ENCODE assay signal across 19 mouse cellular contexts in genomic region chr12:108149764-108150163, GRCm38 (mm10). TPM values are rescaled to one million over a fixed set of nuclear protein-coding genes. Genes with fewer than 3 reads are reported as not detected.
DNase-seq lines count a peak whose midpoint lies in the region; ATAC-seq and TF ChIP-seq lines count a peak whose summit lies in the region.
"Had no signal": no experiment of that assay in that cellular context is flagged by ENCODE, and none has a peak within 500 bp of the region (broad histone marks: within the 10 kb centered on the region; RNA-seq: fewer than 3 reads in every experiment).

No protein-coding gene starts in this region.

- H3K27ac ChIP-seq in kidney, postnatal 0 days: no peak overlapping the region
- H3K27ac ChIP-seq in cortical plate, adult 2 months (ENCODE audit: insufficient read depth, low read length): no peak overlapping the region
- H3K27ac ChIP-seq: heart, embryonic 13.5 days; limb, embryonic 10.5 days; liver, embryonic 13.5 days; macrophage; neural tube, embryonic 13.5 days; stomach, embryonic 15.5 days had no signal

- H3K36me3 ChIP-seq in kidney, postnatal 0 days (ENCODE audit: insufficient read depth, low read length): peaks cover 26% of the 10 kb centered on the region

- peak; percentile 53 for TF ChIP-seq CTCF in kidney, postnatal 0 days (IDR thresholded peaks at IDR 0.05; ENCODE audit: low read depth)
- 0 out of 2 replicates have a peak, but pooled peaks have one; percentile 7 for TF ChIP-seq CTCF in cortical plate, adult 2 months (IDR thresholded peaks at IDR 0.05; ENCODE audit: extremely low read depth, insufficient read depth, low read length)

- no peak for ATAC-seq in CD4-positive, CD25-positive, alpha-beta regulatory T cell, adult 4 months
- ATAC-seq in kidney, postnatal 0 days (replicated peaks; ENCODE audit: low FRiP score, low read depth): no peak

- no peak overlapping the region for H3K9ac ChIP-seq in kidney, postnatal 0 days (ENCODE audit: low read depth, low read length)
- H3K9ac ChIP-seq: liver, embryonic 13.5 days; neural tube, embryonic 13.5 days; stomach, embryonic 15.5 days had no signal

- WGBS in kidney, postnatal 0 days: 77% methylated on average over 3 of the region's 3 CpGs

- H3K4me2 ChIP-seq in kidney, postnatal 0 days (ENCODE audit: low read length): no peak overlapping the region
- H3K4me2 ChIP-seq: heart, embryonic 13.5 days; liver, embryonic 13.5 days; neural tube, embryonic 13.5 days; stomach, embryonic 15.5 days had no signal

- no peaks in the 10 kb centered on the region for H3K27me3 ChIP-seq in kidney, postnatal 0 days (ENCODE audit: insufficient read depth, low read length)
- H3K27me3 ChIP-seq: heart, embryonic 13.5 days; liver, embryonic 13.5 days; neural tube, embryonic 13.5 days; stomach, embryonic 15.5 days had no signal

- DNase-seq in CD4-positive, CD25-positive, alpha-beta regulatory T cell, adult 2 months (ENCODE audit: low read depth, low spot score): peak; percentile 15
- DNase-seq in kidney, postnatal 0 days (ENCODE audit: low spot score): no peak
- no peak for DNase-seq in kidney, postnatal 10 days
- DNase-seq in 3T3-L1 (ENCODE audit: low read depth, low spot score): peak; percentile 9
- no peak for DNase-seq in cerebellum, postnatal 10 days
- DNase-seq in kidney, postnatal 25 days: no peak
- DNase-seq: adrenal gland, adult 8-10 months; cerebellum, adult 8-10 months; embryo, embryonic 11 days; gastrocnemius, postnatal 36 days; liver, embryonic 13.5 days; thymus, postnatal 25 days had no signal

- no peak for TF ChIP-seq POLR2A in cortical plate, adult 2 months (IDR thresholded peaks at IDR 0.05; ENCODE audit: extremely low read depth, insufficient read depth, low read length)

- H3K4me1 ChIP-seq in kidney, postnatal 0 days (replicated peaks; ENCODE audit: insufficient read depth, low read length): no peaks in the 10 kb centered on the region
- no peaks in the 10 kb centered on the region for H3K4me1 ChIP-seq in cortical plate, adult 2 months (ENCODE audit: control insufficient read depth, insufficient read depth, low read length)
- H3K4me1 ChIP-seq: limb, embryonic 10.5 days; liver, embryonic 13.5 days; neural tube, embryonic 13.5 days; stomach, embryonic 15.5 days had no signal

- H3K4me3 ChIP-seq in kidney, postnatal 0 days (replicated peaks; ENCODE audit: low read depth, low read length): no peak overlapping the region
- no peak overlapping the region for H3K4me3 ChIP-seq in cortical plate, adult 2 months (ENCODE audit: insufficient read depth, low read length)
- H3K4me3 ChIP-seq: heart, embryonic 13.5 days; limb, embryonic 10.5 days; liver, embryonic 13.5 days; neural tube, embryonic 13.5 days; stomach, embryonic 15.5 days had no signal

- H3K9me3 ChIP-seq in kidney, postnatal 0 days (replicated peaks; ENCODE audit: low read length): no peaks in the 10 kb centered on the region
- H3K9me3 ChIP-seq: heart, embryonic 13.5 days; limb, embryonic 10.5 days; liver, embryonic 13.5 days; neural tube, embryonic 13.5 days; stomach, embryonic 15.5 days had no signal

RNA-seq across cellular contexts. Expression of gene Setd3, which starts 29.4 kb away (rescaled TPM):
- 10 to 100 TPM; 21.5 to 25.3 TPM for polyA plus RNA-seq in CD4-positive, CD25-positive, alpha-beta regulatory T cell, adult 4 months (2017; shearing (Covaris generic))
- polyA plus RNA-seq in kidney, postnatal 0 days (2015; fragmentation: Nextera tagmentation; extraction: Ambion mirVana): 74.3 and 80.6 TPM in 2 replicates
- 107 and 110 TPM in 2 replicates for polyA plus RNA-seq in cortical plate, adult 2 months (2012; rRNA removed)

RNA-seq across cellular contexts. Expression of gene Ccnk, which starts 29.6 kb away (rescaled TPM):
- polyA plus RNA-seq in CD4-positive, CD25-positive, alpha-beta regulatory T cell, adult 4 months (2017; shearing (Covaris generic)): 1 to 10 TPM; 1.6 to 5.3 TPM
- 2.8 and 3.3 TPM in 2 replicates for polyA plus RNA-seq in kidney, postnatal 0 days (2015; fragmentation: Nextera tagmentation; extraction: Ambion mirVana)
- polyA plus RNA-seq in cortical plate, adult 2 months (2012; rRNA removed): 24.0 and 24.8 TPM in 2 replicates

Comparison
In these comparisons a context has a peak if more than half of its experiments do, and no peak if none do; other contexts are left out.
1. DNase-seq: peak in CD4-positive, CD25-positive, alpha-beta regulatory T cell, adult 2 months (single experiment) and 3T3-L1 (single experiment); none in kidney, postnatal 0 days (single experiment), kidney, postnatal 10 days (single experiment), cerebellum, postnatal 10 days (0 of 2) and kidney, postnatal 25 days (0 of 2).